Mouse (Mus musculus) liver, embryonic 16.5 days (tissue): Measurements from ENCODE around the gene Dbnl. TPM values are rescaled to one million over a fixed set of nuclear protein-coding genes. Genes with fewer than 3 reads are reported as not detected.

Experiments used
- ATAC-seq: fragments of 200-750 bp; cut with Nextera tagmentation; 2 replicates; pipeline ENCODE4 v1.8.0; 2017; ENCODE audit warnings: low read depth, mild to moderate bottlenecking, moderate number of reproducible peaks, moderate library complexity
- H3K27ac ChIP-seq: fragments of 300-500 bp; sonication (generic); 2 replicates; pipeline ENCODE4 v1.5.1; 2014; ENCODE audit warnings: mild to moderate bottlenecking, low read length
- H3K27me3 ChIP-seq: fragments of 300-500 bp; sonication (generic); 2 replicates; pipeline ENCODE4 v1.6.1; 2014; ENCODE audit warnings: low read depth, low read length, mixed read lengths; ENCODE audit not compliant: control insufficient read depth, insufficient read depth
- H3K36me3 ChIP-seq: fragments of 300-500 bp; sonication (generic); 2 replicates; pipeline ENCODE4 v1.6.1; 2014; ENCODE audit warnings: mild to moderate bottlenecking; ENCODE audit not compliant: control insufficient read depth, insufficient read depth
- H3K4me1 ChIP-seq: fragments of 300-500 bp; sonication (generic); 2 replicates; pipeline ENCODE4 v1.6.1; 2014; ENCODE audit warnings: low read depth, low read length, mixed read lengths; ENCODE audit not compliant: control insufficient read depth
- H3K4me2 ChIP-seq: fragments of 300-500 bp; sonication (generic); 2 replicates; pipeline ENCODE4 v1.6.1; 2014; ENCODE audit warnings: low read depth, low read length, mixed read lengths
- H3K4me3 ChIP-seq: fragments of 300-500 bp; sonication (generic); 2 replicates; pipeline ENCODE4 v1.5.1; 2014; ENCODE audit warnings: low read depth, mild to moderate bottlenecking, low read length
- H3K9ac ChIP-seq: fragments of 300-500 bp; sonication (generic); 2 replicates; pipeline ENCODE4 v1.6.1; 2014; ENCODE audit warnings: low read depth, low read length
- H3K9me3 ChIP-seq: fragments of 300-500 bp; sonication (generic); replicated peaks from 2 replicates; pipeline ENCODE4 v1.6.1; 2016; ENCODE audit warnings: low read length; ENCODE audit not compliant: control insufficient read depth
- WGBS: fragments of 180-500 bp; shearing (Covaris S2); extraction: QIAGEN DNeasy Blood & Tissue Kit; methylation state at CpG from one replicate; pipeline ENCODE4 v1.1.7; 2014; ENCODE audit not compliant: insufficient replicate concordance; 5-methylcytosine and 5-hydroxymethylcytosine counted together
- polyA plus RNA-seq: library from polyadenylated mRNA; unstranded; fragments of >200 nt; fragmentation: Nextera tagmentation; extraction: Ambion mirVana; gene quantifications from 2 replicates; pipeline ENCODE4 v1.2.1, GENCODE M21; 2015

The Dbnl gene
- polyA plus RNA-seq, 1 experiment from 2014 or later = 43.9 TPM

DNA sequence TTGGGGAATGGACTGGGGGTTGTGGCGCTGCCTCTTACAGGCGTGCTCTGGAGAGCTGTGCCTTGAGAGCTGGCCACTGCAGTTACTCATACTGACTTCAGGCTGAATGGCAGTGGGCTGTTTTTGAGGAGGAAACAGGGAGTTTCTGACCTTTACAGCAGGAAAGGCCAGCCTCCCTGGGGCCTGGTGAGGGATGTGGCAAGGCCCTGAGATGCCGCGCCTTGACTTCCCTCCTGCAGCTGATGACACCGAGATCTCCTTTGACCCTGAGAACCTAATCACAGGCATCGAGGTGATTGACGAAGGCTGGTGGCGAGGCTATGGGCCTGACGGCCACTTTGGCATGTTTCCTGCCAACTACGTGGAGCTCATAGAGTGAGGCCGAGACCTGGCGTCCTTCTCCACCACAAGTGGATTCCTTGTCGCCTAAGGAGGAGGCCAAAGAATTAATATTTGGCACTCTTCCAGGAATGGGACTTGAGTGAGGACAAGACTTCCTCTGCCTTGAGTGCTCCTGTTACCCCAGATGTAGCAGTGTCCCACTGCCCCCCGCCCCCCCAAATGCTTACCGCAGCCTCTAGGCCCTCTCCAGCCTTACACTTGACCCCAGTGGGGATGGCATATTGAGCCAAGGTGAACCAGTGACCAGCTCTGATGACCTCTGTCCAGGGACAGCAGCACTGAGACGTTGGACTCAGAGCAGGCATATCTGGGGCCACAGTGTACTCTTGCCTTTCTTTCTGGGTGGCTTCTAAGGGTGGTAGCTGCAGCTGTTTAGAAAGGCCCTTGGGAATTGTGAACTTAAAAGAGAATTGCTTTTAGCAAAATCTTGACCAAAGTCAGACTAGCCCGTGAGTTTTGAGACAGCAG, 11.6 kb downstream of the Dbnl start:
- Histone ChIP-seq H3K9ac (no peak overlapping the region), H3K27me3 (no peaks in the 10 kb centered on the region), H3K4me2 (no peak overlapping the region), H3K27ac (no peak overlapping the region), H3K4me1 (peaks cover 3% of the 10 kb centered on the region; the same call in 1 of the 2 replicates), H3K36me3 (peaks cover 16% of the 10 kb centered on the region), H3K9me3 (no peaks in the 10 kb centered on the region), H3K4me3 (no peak overlapping the region)
- 78% methylated on average over 17 of the region's 17 CpGs for WGBS
- ATAC-seq = no peak

DNA sequence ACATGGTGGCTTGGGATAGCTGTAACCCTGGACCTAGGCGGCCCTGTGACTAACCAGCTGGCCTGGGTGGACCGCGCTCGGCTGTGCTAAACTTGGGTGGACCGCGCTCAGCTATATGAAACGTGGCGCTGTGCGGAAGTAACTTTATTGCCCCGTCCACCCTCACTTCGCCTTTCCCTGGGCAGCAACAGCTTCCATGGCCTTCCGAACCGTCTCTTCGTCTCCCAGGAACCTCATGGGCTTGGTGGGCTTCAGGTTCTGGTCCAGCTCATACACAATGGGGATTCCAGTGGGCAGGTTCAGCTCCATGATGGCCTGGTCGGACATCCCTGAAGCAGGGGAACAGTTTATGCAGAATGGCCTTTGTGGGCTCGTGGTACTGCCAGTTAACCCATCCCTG, 13.2 kb downstream of the Dbnl start:
- 82% methylated on average over 16 of the region's 16 CpGs for WGBS
- Histone ChIP-seq H3K4me3 (no peak overlapping the region), H3K9ac (no peak overlapping the region), H3K36me3 (peaks cover 15% of the 10 kb centered on the region), H3K9me3 (no peaks in the 10 kb centered on the region), H3K27ac (no peak overlapping the region), H3K27me3 (no peaks in the 10 kb centered on the region), H3K4me1 (peaks cover 3% of the 10 kb centered on the region; the same call in 1 of the 2 replicates), H3K4me2 (no peak overlapping the region)
- no peak for ATAC-seq

DNA sequence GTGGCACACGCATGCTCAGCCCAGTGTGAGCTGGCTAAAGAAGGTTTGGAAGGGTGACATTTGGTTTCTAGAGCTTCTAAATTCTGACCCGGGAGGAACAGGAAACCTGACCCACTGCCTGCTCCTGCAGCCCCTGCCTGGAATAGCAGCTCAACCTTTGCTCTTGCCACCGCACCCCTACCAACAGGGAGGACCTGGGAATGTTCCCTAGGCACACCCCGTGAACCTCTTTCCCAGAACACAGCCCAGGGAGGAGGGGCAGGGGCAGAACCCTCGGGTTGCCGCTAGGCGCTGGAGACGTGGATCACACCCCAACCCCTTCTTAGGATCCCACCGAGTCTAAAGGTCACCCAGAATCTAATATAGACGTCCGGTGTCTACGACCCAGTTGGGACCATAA, 13.7 kb downstream of the Dbnl start:
- peaks cover 3% of the 10 kb centered on the region; the same call in 1 of the 2 replicates for H3K4me1 ChIP-seq
- H3K4me3 ChIP-seq = no peak overlapping the region
- ATAC-seq = peak; percentile 40; the same call in 1 of the 2 replicates
- no peak overlapping the region for H3K9ac ChIP-seq
- WGBS = 60% methylated on average over 12 of the region's 12 CpGs
- peaks cover 12% of the 10 kb centered on the region for H3K36me3 ChIP-seq
- no peaks in the 10 kb centered on the region for H3K9me3 ChIP-seq
- H3K27me3 ChIP-seq = no peaks in the 10 kb centered on the region
- H3K27ac ChIP-seq = no peak overlapping the region
- no peak overlapping the region for H3K4me2 ChIP-seq

DNA sequence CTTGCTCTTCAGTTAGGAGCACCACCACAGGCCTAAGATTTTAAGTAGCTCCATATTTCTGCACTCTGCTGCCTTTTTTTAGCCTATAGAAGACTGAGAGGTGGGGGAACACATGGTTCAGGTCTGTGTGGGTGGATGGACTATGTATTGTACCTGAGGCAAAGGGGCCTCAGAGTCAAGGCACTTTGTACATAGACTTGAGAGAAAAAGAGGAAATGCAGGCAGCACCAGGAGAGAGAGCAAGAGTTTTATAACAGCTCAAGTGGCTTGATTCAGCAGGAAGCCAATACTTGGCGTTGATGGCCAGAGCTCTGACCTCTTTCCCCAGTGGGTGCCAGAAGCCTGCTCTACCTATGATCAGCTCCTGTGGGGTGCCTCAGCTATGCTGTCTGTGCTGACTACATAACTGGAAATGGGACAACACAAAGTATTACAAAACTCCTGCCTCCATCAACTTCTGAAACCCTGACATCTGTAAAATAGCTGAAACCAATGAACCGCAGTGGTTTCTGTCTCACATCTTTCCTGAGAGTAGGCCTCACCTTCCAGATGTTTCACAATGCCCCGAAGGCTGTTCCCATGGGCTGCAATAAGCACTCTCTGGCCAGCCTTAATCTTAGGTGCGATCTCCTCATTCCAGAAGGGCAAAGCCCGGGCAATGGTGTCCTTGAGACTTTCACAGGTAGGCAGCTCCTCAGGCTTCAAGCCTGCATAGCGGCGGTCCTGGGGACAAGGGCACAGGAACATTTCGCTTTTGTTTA, 14.3 kb downstream of the Dbnl start:
- Histone ChIP-seq H3K4me1 (peaks cover 3% of the 10 kb centered on the region; the same call in 1 of the 2 replicates), H3K36me3 (peaks cover 12% of the 10 kb centered on the region; the same call in 1 of the 2 replicates), H3K4me3 (no peak overlapping the region), H3K4me2 (no peak overlapping the region), H3K27me3 (no peaks in the 10 kb centered on the region), H3K9me3 (no peaks in the 10 kb centered on the region), H3K9ac (no peak overlapping the region), H3K27ac (no peak overlapping the region)
- WGBS = 55% methylated on average over 8 of the region's 8 CpGs
- ATAC-seq = peak; percentile 24; the same call in 1 of the 2 replicates

DNA sequence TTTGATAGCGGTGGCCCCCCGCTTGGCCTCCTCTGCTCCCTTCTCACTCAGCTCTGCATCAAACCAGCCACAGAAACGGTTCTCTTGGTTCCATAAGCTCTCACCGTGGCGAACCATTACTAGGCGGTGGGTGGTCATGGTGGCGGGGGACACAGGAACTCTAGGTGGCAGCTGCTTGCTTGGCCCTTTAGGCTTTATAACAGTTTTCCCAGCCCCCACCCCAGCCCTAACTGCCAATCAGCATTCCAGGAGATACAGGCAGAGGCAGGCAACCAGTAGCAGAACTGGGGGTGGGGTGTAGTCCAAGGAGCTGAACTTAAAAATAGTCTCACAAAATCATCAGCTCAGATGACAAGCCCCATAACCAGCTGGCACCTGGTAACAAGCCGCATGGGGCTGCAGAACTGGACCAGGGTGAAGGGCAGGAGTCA, 15.3 kb downstream of the Dbnl start, which contains the start of gene Pgam2:
TSS of gene Pgam2 (minus strand) at position 183 of the 431 bp plus-strand sequence.
- no peak within 1 kb of the TSS for H3K4me3 ChIP-seq
- peaks cover 3% of the 10 kb centered on the region; the same call in 1 of the 2 replicates for H3K4me1 ChIP-seq
- H3K36me3 ChIP-seq = peaks cover 12% of the 10 kb centered on the region; the same call in 1 of the 2 replicates
- 35% methylated on average over 8 of the region's 8 CpGs for WGBS
- H3K9ac ChIP-seq = no peak within 1 kb of the TSS
- H3K4me2 ChIP-seq = no peak within 1 kb of the TSS
- H3K27me3 ChIP-seq = no peaks in the 10 kb centered on the region
- H3K9me3 ChIP-seq = no peaks in the 10 kb centered on the region
- no peak within 1 kb of the TSS for H3K27ac ChIP-seq
- ATAC-seq = no peak

DNA sequence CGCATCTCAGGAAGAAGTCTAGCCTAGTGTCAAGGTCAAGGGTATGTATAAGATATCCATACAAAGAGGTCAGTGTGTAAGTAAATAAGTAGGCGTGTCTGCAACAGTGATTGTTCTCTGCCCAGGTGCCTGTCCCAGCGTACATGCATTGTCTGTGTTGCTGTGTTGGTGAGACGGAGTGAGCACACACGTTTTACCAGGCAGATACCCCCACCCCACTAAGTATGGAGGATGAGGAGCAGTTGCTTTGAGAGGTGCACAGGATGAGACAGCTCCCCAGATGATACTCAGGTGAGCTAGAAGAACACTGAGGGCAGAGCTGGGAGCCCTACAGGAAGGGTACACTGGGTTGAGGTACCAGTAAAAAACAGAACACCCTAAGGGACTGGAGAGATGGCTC, 15.9 kb downstream of the Dbnl start:
- no peaks in the 10 kb centered on the region for H3K27me3 ChIP-seq
- no peak for ATAC-seq
- H3K9me3 ChIP-seq = no peaks in the 10 kb centered on the region
- H3K36me3 ChIP-seq = peaks cover 6% of the 10 kb centered on the region; the same call in 1 of the 2 replicates
- H3K4me2 ChIP-seq = no peak overlapping the region
- H3K27ac ChIP-seq = no peak overlapping the region
- WGBS = 57% methylated on average over 5 of the region's 5 CpGs
- no peak overlapping the region for H3K9ac ChIP-seq
- H3K4me3 ChIP-seq = no peak overlapping the region
- H3K4me1 ChIP-seq = peaks cover 3% of the 10 kb centered on the region; the same call in 1 of the 2 replicates

DNA sequence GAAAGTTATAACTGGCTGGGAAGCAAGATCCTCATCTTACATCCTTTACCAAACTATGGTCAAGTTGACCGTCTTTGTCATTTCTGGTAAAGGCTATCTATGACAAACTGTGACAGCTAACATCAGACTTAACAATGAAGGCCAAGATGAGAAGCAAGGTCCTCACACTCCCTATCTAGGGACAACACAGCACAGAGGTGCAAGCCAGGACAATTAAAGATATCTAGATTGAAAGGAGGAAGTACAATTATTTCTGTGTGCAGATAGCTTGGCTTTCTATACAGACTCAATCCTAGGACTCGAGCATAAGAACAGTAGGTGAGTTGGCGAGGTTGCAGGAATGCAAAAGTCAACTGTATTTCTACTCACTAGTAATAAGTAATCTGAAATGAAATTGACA, 17.4 kb downstream of the Dbnl start:
- no peak overlapping the region for H3K9ac ChIP-seq
- no peak overlapping the region for H3K27ac ChIP-seq
- ATAC-seq = no peak
- WGBS = 36% methylated on average over 3 of the region's 3 CpGs
- no peaks in the 10 kb centered on the region for H3K27me3 ChIP-seq
- H3K4me3 ChIP-seq = no peak overlapping the region
- H3K4me1 ChIP-seq = peaks cover 3% of the 10 kb centered on the region; the same call in 1 of the 2 replicates
- H3K9me3 ChIP-seq = no peaks in the 10 kb centered on the region
- H3K4me2 ChIP-seq = no peak overlapping the region
- no peaks in the 10 kb centered on the region for H3K36me3 ChIP-seq

DNA sequence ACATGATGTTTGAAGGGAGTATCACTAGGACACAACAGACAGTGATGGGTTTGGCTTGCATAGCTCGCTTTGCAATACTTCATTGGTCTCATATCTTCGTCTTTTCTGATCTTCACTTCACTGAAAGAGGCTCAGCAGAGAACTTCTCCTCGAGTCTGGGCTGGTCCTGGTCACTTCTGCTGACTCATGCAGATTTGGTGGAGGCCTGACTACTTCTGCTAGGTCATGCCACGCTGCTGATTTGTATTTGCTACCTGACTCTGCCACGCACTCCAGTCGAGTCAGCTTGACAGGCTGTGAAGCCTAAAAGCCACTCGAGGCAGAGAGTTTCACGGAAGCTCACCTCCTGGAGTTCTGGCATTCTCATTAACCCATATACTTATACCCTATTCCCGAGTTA, 19.7 kb downstream of the Dbnl start:
- Histone ChIP-seq H3K4me3 (no peak overlapping the region), H3K4me1 (no peaks in the 10 kb centered on the region), H3K27ac (no peak overlapping the region), H3K36me3 (no peaks in the 10 kb centered on the region), H3K9me3 (no peaks in the 10 kb centered on the region), H3K4me2 (no peak overlapping the region), H3K9ac (no peak overlapping the region), H3K27me3 (no peaks in the 10 kb centered on the region)
- 66% methylated on average over 9 of the region's 9 CpGs for WGBS
- ATAC-seq = no peak
